Mouse (Mus musculus) megakaryocyte, embryonic 14.5 days (primary cell): ENCODE measurements around the gene Cpsf6.

Experiments
- FLI1 ChIP-seq: IDR thresholded peaks from 2 replicates; pipeline ENCODE4 v1.6.1; 2012; ENCODE audit warnings: low read length, inconsistent platforms, mixed read lengths
- GATA1 ChIP-seq: IDR thresholded peaks from 3 replicates; pipeline ENCODE4 v1.6.1; 2012; ENCODE audit warnings: mixed read lengths, low read length, inconsistent platforms, borderline replicate concordance

DNA sequence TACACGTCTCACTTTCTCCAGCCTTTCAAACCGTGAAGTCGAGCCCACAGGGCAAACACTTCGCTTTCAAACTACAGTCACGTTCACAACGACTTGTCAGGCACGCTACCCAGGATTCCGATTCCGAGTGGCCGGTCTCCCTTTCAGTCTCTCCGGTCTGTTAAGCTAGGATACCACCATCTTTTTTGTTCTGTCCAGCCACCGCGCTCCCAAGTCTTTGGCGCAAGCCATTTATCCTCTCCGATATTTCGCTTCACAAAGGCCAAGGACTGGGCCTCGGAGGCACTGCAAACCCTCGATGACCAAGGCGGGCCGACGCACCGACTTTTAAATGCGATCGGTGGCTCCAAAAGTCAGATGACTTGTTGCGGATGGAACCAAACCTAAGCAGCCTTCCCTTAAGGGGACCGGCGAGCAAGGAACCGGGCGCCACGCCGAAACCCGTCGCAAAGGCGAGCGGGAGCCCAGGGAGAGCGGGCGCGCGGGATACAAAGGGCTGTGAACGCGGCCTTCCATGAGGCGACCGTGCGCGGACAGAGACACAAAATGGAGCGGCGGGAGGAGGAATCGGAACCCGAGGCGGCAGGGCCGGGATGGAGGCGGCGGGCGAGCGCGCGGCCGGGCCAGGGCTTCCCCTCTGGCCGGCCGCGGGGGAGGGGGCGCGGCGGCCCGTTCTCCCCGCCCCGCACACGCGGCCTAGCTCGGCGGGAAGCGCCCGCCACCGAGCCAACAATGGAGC is 3.8 kb downstream of the Cpsf6 start:
- TF ChIP-seq GATA1: no peak
- no peak for TF ChIP-seq FLI1
